Mouse (Mus musculus) heart, postnatal 0 days (tissue): ENCODE measurements around the gene Chpf2.

Source experiments
- CTCF ChIP-seq: IDR thresholded peaks from 2 replicates; pipeline ENCODE4 v1.5.1; 2016; ENCODE audit warnings: antibody characterized with exemption, control low read depth, low read depth
- EP300 ChIP-seq: IDR thresholded peaks from 2 replicates; pipeline ENCODE4 v1.6.1; 2016; ENCODE audit warnings: antibody characterized with exemption, low read depth

GRCm38 (mm10) chr5:24587200-24587577, 648 bp downstream of the Chpf2 start:
- TF ChIP-seq EP300, result no peak
- TF ChIP-seq CTCF, result no peak
